Mouse (Mus musculus) frontal cortex, postnatal 14 days (tissue): ENCODE measurements around the gene Hoxa10.

Experiments
- DNase-seq, 2 experiments: peaks; one replicate each; pipeline ENCODE4 v3.0.0; 2022; ENCODE audit warnings: low spot score in 2 of 2

The Hoxa10 gene

DNA sequence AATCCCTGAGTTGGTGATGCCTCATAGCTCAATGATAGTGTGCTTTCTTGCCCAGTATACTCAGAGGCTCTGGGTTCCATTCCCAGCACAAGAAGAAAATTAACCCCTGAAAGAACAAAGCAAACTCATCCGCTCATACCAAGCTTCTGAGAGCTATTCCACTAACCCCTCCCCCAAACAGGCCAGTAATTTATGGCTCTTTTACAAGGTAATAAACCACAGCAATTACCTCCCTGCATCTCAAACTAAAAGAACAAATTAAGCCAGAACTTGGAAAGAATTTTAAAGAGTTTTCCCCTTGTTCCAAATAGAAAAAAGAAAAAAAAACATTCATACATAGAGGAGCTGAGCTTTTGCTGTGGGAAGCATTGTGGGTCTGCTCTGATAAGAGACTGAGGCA lies 57.9 kb downstream of the Hoxa10 start:
- no peak for DNase-seq

GRCm38 (mm10) chr6:52182030-52182429 lies 58.6 kb downstream of the Hoxa10 start:
- DNase-seq = no peak
